Mouse (Mus musculus): ENCODE measurements at regions not wholly inside any gene's neighbourhood (a gene's known extent, or its start where the extent isn't known, plus 50 kb on each side); places are given as distances from the start of the nearest gene placed in this dataset.
"Not testable (repeated sequence)": the region's sequence is repeated elsewhere in the genome, so short reads cannot be mapped to it uniquely, and the experiment has no call there.

- H3K27ac ChIP-seq, H3K4me3 ChIP-seq: not testable (repeated sequence)
- TF ChIP-seq CTCF (conservative IDR thresholded peaks at IDR 0.05), result peak; percentile 63
- peak; percentile 10 to 24 for DNase-seq (ENCODE audit: low spot score in 2 of 2)
These were observed 345.9 kb downstream of the Nrcam start for GRCm38 (mm10) chr12:44674541-44674940.

- no peak overlapping the region for H3K27ac ChIP-seq
- H3K4me3 ChIP-seq, result no peak overlapping the region
- no peak; the same call in 1 of the 2 replicates for TF ChIP-seq CTCF (conservative IDR thresholded peaks at IDR 0.05)
- DNase-seq (ENCODE audit: low spot score in 2 of 2), result peak in 1 of 2 experiments; percentile 15
These were observed 346.3 kb downstream of the Nrcam start for GRCm38 (mm10) chr12:44675003-44675402.
